Mouse (Mus musculus): ENCODE measurements around the gene Fubp1. TPM values are rescaled to one million over a fixed set of nuclear protein-coding genes. Genes with fewer than 3 reads are reported as not detected.

Gene Fubp1
- total and polyA plus RNA-seq, 3 experiments, result 214 to 333 (median 224) TPM

DNA sequence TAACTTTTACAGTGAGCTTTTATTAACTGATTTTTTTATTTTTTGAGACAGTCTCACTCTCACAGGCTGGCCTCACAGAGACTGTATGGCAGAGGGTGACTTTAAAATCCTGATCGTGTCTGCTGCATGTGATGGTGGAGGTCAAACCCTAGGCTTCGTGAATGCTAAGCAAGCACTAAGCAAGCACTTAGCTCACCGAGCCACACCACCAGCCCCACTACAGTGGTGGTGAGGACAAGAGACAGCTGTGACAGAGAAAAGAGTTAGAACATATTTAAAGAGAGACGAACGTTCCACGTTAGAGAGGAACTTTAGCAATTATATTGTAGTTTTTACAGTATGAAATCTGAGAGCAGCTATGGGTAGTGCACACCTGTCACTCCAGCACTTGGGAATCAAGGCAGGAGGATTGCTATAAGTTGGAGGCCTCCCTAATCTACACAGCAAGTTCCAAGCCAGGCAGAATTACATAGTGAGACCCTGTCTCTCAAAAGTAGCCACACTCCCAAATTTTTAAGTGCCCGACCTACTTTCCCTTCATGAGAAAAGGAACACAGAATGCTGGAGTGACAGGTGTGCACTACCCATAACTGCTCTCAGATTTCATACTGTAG lies 37.8 kb upstream of the Fubp1 start:
- Histone ChIP-seq H3K4me2 (ENCODE audit: insufficient read depth, low read depth, poor library complexity, severe bottlenecking) (no peak overlapping the region), H3K27me3 (replicated peaks) (no peaks in the 10 kb centered on the region), H3K9me3 (replicated peaks; ENCODE audit: low read length) (peaks cover 2% of the 10 kb centered on the region), H3K27ac (ENCODE audit: insufficient read depth, low read depth) (no peak overlapping the region), H3K4me3 (replicated peaks in 1 of 3; ENCODE audit: low read depth in 2 of 3, low read length in 2 of 3, poor library complexity in 1 of 3) (no peak overlapping the region), H3K36me3 (replicated peaks in 1 of 2; ENCODE audit: control insufficient read depth in 1 of 2, insufficient read depth in 1 of 2, low read length in 1 of 2) (no peaks in the 10 kb centered on the region), H3K79me2 (replicated peaks; ENCODE audit: control insufficient read depth, extremely low read depth, insufficient read depth, poor library complexity, severe bottlenecking) (no peaks in the 10 kb centered on the region), H3K9ac (ENCODE audit: insufficient read depth, low read depth) (no peak overlapping the region), H3K4me1 (ENCODE audit: control insufficient read depth in 1 of 2, insufficient read depth in 2 of 2) (no peaks in the 10 kb centered on the region; a peak in 1 of 4 replicates)
- TF ChIP-seq MAZ (IDR thresholded peaks at IDR 0.05; ENCODE audit: low read depth, low read length) (no peak), MXI1 (IDR thresholded peaks at IDR 0.05; ENCODE audit: low read depth, low read length) (no peak), IRF4 (IDR thresholded peaks at IDR 0.05; ENCODE audit: low read depth, low read length) (no peak), SIN3A (IDR thresholded peaks at IDR 0.05; ENCODE audit: low read length) (no peak), BHLHE40 (IDR thresholded peaks at IDR 0.05; ENCODE audit: low read depth, low read length) (no peak), HCFC1 (IDR thresholded peaks at IDR 0.05; ENCODE audit: low read depth, low read length) (no peak), PAX5 (IDR thresholded peaks at IDR 0.05; ENCODE audit: low read length) (no peak), MYC (IDR thresholded peaks at IDR 0.05; ENCODE audit: low read depth, low read length) (no peak), POLR2AphosphoS2 (IDR thresholded peaks at IDR 0.05; ENCODE audit: low read depth, low read length) (no peak), POLR2A (IDR thresholded peaks at IDR 0.05; ENCODE audit: low read depth, low read length) (no peak), ZKSCAN1 (IDR thresholded peaks at IDR 0.05; ENCODE audit: borderline replicate concordance, low read depth, low read length) (no peak), NELFE (IDR thresholded peaks at IDR 0.05; ENCODE audit: low read depth, low read length) (no peak)
- no peak for DNase-seq (ENCODE audit: extremely low read depth)
- dilution Hi-C loops (cut with MboI; ENCODE audit: extremely low pct_ligation_motif_present, extremely low pct_unique_long_range_greater_than_20kb, low sequenced_read_pairs), result no loop called here
- in situ Hi-C loops (cut with MboI; ENCODE audit: low pct_ligation_motif_present, low pct_unique_long_range_greater_than_20kb, low sequenced_read_pairs), result no loop called here

DNA sequence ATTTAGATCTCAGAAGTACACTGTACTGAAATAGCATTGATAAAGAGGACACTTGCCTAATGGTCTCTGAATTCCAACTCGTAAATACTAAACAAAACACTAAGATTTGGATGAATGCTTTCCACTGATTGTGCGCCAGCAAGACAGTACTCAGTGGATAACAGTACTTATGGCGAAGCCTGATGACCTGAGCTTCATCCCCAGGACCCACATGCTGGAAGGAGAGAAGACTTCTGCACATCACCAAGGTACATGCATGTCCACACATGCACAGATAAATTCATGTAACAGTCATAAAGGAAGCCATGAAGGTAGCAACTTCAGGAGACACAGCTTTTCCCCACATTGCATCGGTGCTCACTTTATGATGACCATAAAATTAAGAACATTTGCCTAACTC lies 31.4 kb upstream of the Fubp1 start:
- Histone ChIP-seq H3K79me2 (replicated peaks; ENCODE audit: control insufficient read depth, extremely low read depth, insufficient read depth, poor library complexity, severe bottlenecking) (no peaks in the 10 kb centered on the region), H3K36me3 (replicated peaks in 1 of 2; ENCODE audit: control insufficient read depth in 1 of 2, insufficient read depth in 1 of 2, low read length in 1 of 2) (peaks cover 6 to 20% of the 10 kb centered on the region in 2 experiments), H3K27ac (ENCODE audit: insufficient read depth, low read depth) (no peak overlapping the region), H3K9ac (ENCODE audit: insufficient read depth, low read depth) (no peak overlapping the region), H3K4me2 (ENCODE audit: insufficient read depth, low read depth, poor library complexity, severe bottlenecking) (no peak overlapping the region), H3K4me1 (ENCODE audit: control insufficient read depth in 1 of 2, insufficient read depth in 2 of 2) (no peaks in the 10 kb centered on the region; a peak in 1 of 4 replicates), H3K27me3 (replicated peaks) (no peaks in the 10 kb centered on the region), H3K4me3 (replicated peaks in 1 of 3; ENCODE audit: low read depth in 2 of 3, low read length in 2 of 3, poor library complexity in 1 of 3) (no peak overlapping the region), H3K9me3 (replicated peaks; ENCODE audit: low read length) (peaks cover 3% of the 10 kb centered on the region)
- no peak for DNase-seq (ENCODE audit: extremely low read depth)
- no peak for TF ChIP-seq TCF12 (IDR thresholded peaks at IDR 0.05; ENCODE audit: low read depth, low read length)
- TF ChIP-seq EP300 (IDR thresholded peaks at IDR 0.05; ENCODE audit: low read length), result no peak
- TF ChIP-seq UBTF (IDR thresholded peaks at IDR 0.05; ENCODE audit: low read depth, low read length), result no peak
- TF ChIP-seq NRF1 (IDR thresholded peaks at IDR 0.05; ENCODE audit: low read depth, low read length), result no peak
- TF ChIP-seq PAX5 (IDR thresholded peaks at IDR 0.05; ENCODE audit: low read length), result no peak
- TF ChIP-seq SMC3 (IDR thresholded peaks at IDR 0.05; ENCODE audit: low read depth, low read length), result no peak
- TF ChIP-seq CTCF (conservative IDR thresholded peaks at IDR 0.05 in 1 of 2, IDR thresholded peaks at IDR 0.05 in 1 of 2; ENCODE audit: low read depth in 2 of 2, low read length in 2 of 2), result no peak
- TF ChIP-seq USF2 (conservative IDR thresholded peaks at IDR 0.05; ENCODE audit: low read depth, low read length), result no peak
- no peak for TF ChIP-seq JUN (IDR thresholded peaks at IDR 0.05; ENCODE audit: insufficient read depth, low read depth, low read length)
- no peak for TF ChIP-seq MYC (IDR thresholded peaks at IDR 0.05; ENCODE audit: low read depth, low read length)
- TF ChIP-seq USF1 (IDR thresholded peaks at IDR 0.05; ENCODE audit: low read depth, low read length), result no peak
- TF ChIP-seq HCFC1 (IDR thresholded peaks at IDR 0.05; ENCODE audit: low read depth, low read length), result no peak
- no peak for TF ChIP-seq MAX (IDR thresholded peaks at IDR 0.05; ENCODE audit: low read length)
- TF ChIP-seq ZMIZ1 (IDR thresholded peaks at IDR 0.05; ENCODE audit: low read depth, low read length), result no peak
- no peak for TF ChIP-seq E2F4 (IDR thresholded peaks at IDR 0.05; ENCODE audit: insufficient replicate concordance, low read depth, low read length)
- TF ChIP-seq ETS1 (conservative IDR thresholded peaks at IDR 0.05; ENCODE audit: low read depth, low read length), result no peak
- dilution Hi-C loops (cut with MboI; ENCODE audit: extremely low pct_ligation_motif_present, extremely low pct_unique_long_range_greater_than_20kb, low sequenced_read_pairs), result no loop called here
- in situ Hi-C loops (cut with MboI; ENCODE audit: low pct_ligation_motif_present, low pct_unique_long_range_greater_than_20kb, low sequenced_read_pairs), result no loop called here

Data from CH12.LX (cell line).